In genomic region chr2:60552902-60553682, GRCm38 (mm10) we compare ENCODE assay signal across 7 mouse cellular contexts. TPM values are rescaled to one million over a fixed set of nuclear protein-coding genes. Genes with fewer than 3 reads are reported as not detected.
A peak's percentile ranks its signal among the peaks of the same experiment; 100 is the strongest.
DNase-seq lines count a peak whose midpoint lies in the region; ATAC-seq and TF ChIP-seq lines count a peak whose summit lies in the region.

TSS of gene Pla2r1 (minus strand) at chr2:60553308.

- peaks cover 10% of the 10 kb centered on the region for H3K4me1 ChIP-seq in hindbrain, embryonic 16.5 days (ENCODE audit: control insufficient read depth, insufficient read depth, low read depth, low read length)
- peaks cover 13% of the 10 kb centered on the region for H3K4me1 ChIP-seq in liver, embryonic 12.5 days

- peak; percentile 58; the same call in 1 of the 2 replicates for ATAC-seq in hindbrain, embryonic 16.5 days
- peak; percentile 51; the same call in 1 of the 2 replicates for ATAC-seq in liver, embryonic 12.5 days

- no peaks in the 10 kb centered on the region for H3K27me3 ChIP-seq in hindbrain, embryonic 16.5 days (replicated peaks; ENCODE audit: control insufficient read depth, insufficient read depth, low read length)
- no peaks in the 10 kb centered on the region for H3K27me3 ChIP-seq in liver, embryonic 12.5 days (replicated peaks)
- H3K27me3 ChIP-seq in myocyte (ENCODE audit: control insufficient read depth, insufficient read depth, insufficient read length) = no peaks in the 10 kb centered on the region

- peak within 1 kb of the TSS; percentile 71 for H3K4me2 ChIP-seq in hindbrain, embryonic 16.5 days (ENCODE audit: low read length)
- H3K4me2 ChIP-seq in liver, embryonic 12.5 days = peak within 1 kb of the TSS; percentile 74
- H3K4me2 ChIP-seq in myocyte (ENCODE audit: low read depth) = peak within 1 kb of the TSS; percentile 81

- H3K79me2 ChIP-seq in myocyte (ENCODE audit: control insufficient read depth, insufficient read depth) = no peaks in the 10 kb centered on the region

- peak within 1 kb of the TSS; percentile 38 for H3K4me3 ChIP-seq in hindbrain, embryonic 16.5 days (ENCODE audit: low read length)
- peak within 1 kb of the TSS; percentile 48 for H3K4me3 ChIP-seq in liver, embryonic 12.5 days
- H3K4me3 ChIP-seq in myocyte = peak within 1 kb of the TSS; percentile 17

- WGBS in hindbrain, embryonic 16.5 days = 2% methylated on average over 32 of the region's 33 CpGs
- 11% methylated on average over 33 of the region's 33 CpGs for WGBS in liver, embryonic 12.5 days (ENCODE audit: insufficient replicate concordance)

- no peak within 1 kb of the TSS for H3K27ac ChIP-seq in hindbrain, embryonic 16.5 days (ENCODE audit: low read depth, low read length)
- H3K27ac ChIP-seq in liver, embryonic 12.5 days = no peak within 1 kb of the TSS

- no peaks in the 10 kb centered on the region for H3K36me3 ChIP-seq in hindbrain, embryonic 16.5 days (ENCODE audit: control insufficient read depth, insufficient read depth, low read length)
- H3K36me3 ChIP-seq in liver, embryonic 12.5 days = no peaks in the 10 kb centered on the region
- no peaks in the 10 kb centered on the region for H3K36me3 ChIP-seq in myocyte (ENCODE audit: control insufficient read depth, insufficient read depth)

- DNase-seq in adrenal gland, postnatal 10 days = peak; percentile 78
- DNase-seq in cerebellum, postnatal 10 days = peak; percentile 47 to 50
- peak; percentile 70 for DNase-seq in gastrocnemius, postnatal 10 days
- DNase-seq in thymus, postnatal 4 days = peak; percentile 64

- no peak within 1 kb of the TSS for H3ac ChIP-seq in myocyte (ENCODE audit: control insufficient read depth, insufficient read length)

- peak within 1 kb of the TSS; percentile 52 for H3K9ac ChIP-seq in hindbrain, embryonic 16.5 days (ENCODE audit: low read depth, low read length)
- no peak within 1 kb of the TSS for H3K9ac ChIP-seq in liver, embryonic 12.5 days

- no peaks in the 10 kb centered on the region for H3K9me3 ChIP-seq in hindbrain, embryonic 16.5 days (ENCODE audit: control insufficient read depth, low read length)
- H3K9me3 ChIP-seq in liver, embryonic 12.5 days (replicated peaks) = no peaks in the 10 kb centered on the region

- peak; percentile 35 for TF ChIP-seq POLR2A in myocyte (IDR thresholded peaks at IDR 0.05; ENCODE audit: insufficient read length, low read depth)

TF ChIP-seq in myocyte, 11 proteins besides CTCF, POLR2A, EP300 and RAD21:
- TF ChIP-seq TCF3 (IDR thresholded peaks at IDR 0.05; ENCODE audit: insufficient read length, low read depth) (peak; percentile 97), TCF12 (IDR thresholded peaks at IDR 0.05; ENCODE audit: insufficient read depth, poor library complexity, severe bottlenecking) (peak; percentile 93), MYOD1 (IDR thresholded peaks at IDR 0.05; ENCODE audit: control insufficient read depth in 1 of 3, insufficient read length in 2 of 3, low read depth in 2 of 3) (peak; percentile 94 to 100 (median 100)), USF1 (IDR thresholded peaks at IDR 0.05; ENCODE audit: low read depth) (no peak), MYOG (IDR thresholded peaks at IDR 0.05; ENCODE audit: control insufficient read depth in 1 of 3, insufficient read depth in 1 of 3, insufficient read length in 2 of 3, low read depth in 2 of 3) (peak; percentile 96 to 100 (median 100)), CEBPB (IDR thresholded peaks at IDR 0.05; ENCODE audit: insufficient read depth, poor library complexity, severe bottlenecking) (no peak; the same call in 1 of the 2 replicates), SRF (IDR thresholded peaks at IDR 0.05; ENCODE audit: control insufficient read depth, insufficient read length, low read depth) (no peak)

RNA-seq across cellular contexts. Expression of gene Pla2r1, which starts in this region (rescaled TPM):
- 1 to 10 TPM; 1.8 to 2.4 TPM for total RNA-seq in adrenal gland, postnatal 10 days (2021)
- 1 to 10 TPM; 1.7 to 2.1 TPM for total RNA-seq in gastrocnemius, postnatal 10 days (2021)
- polyA plus RNA-seq in hindbrain, embryonic 16.5 days (2015; fragmentation: Nextera tagmentation; extraction: Ambion mirVana) = 0.36 and 0.50 TPM in 2 replicates
- polyA plus RNA-seq in liver, embryonic 12.5 days (2016; fragmentation: Nextera tagmentation; extraction: Ambion mirVana) = 0.17 and 0.35 TPM in 2 replicates
- 0.79 TPM for polyA plus RNA-seq in myocyte (2012; fragmentation: generic; extraction: Trizol)

Comparison
In these comparisons a context has a peak if more than half of its experiments do, and no peak if none do; other contexts are left out.
1. Peak in ATAC-seq, H3K4me3 ChIP-seq, H3K9ac ChIP-seq and H3K4me2 ChIP-seq in hindbrain, embryonic 16.5 days; RNA of the gene not detected or under 1 TPM.
2. Peak in ATAC-seq, H3K4me3 ChIP-seq and H3K4me2 ChIP-seq in liver, embryonic 12.5 days; RNA of the gene not detected or under 1 TPM.